Mouse (Mus musculus) CD4-positive helper T cell, adult 2 months (primary cell): ENCODE measurements around the gene Ddx54.

ENCODE experiments used
- DNase-seq: peaks from one replicate; pipeline ENCODE4 v3.0.0-alpha.2; 2012; ENCODE audit warnings: low read depth, missing footprints, low spot score

Gene Ddx54

DNA sequence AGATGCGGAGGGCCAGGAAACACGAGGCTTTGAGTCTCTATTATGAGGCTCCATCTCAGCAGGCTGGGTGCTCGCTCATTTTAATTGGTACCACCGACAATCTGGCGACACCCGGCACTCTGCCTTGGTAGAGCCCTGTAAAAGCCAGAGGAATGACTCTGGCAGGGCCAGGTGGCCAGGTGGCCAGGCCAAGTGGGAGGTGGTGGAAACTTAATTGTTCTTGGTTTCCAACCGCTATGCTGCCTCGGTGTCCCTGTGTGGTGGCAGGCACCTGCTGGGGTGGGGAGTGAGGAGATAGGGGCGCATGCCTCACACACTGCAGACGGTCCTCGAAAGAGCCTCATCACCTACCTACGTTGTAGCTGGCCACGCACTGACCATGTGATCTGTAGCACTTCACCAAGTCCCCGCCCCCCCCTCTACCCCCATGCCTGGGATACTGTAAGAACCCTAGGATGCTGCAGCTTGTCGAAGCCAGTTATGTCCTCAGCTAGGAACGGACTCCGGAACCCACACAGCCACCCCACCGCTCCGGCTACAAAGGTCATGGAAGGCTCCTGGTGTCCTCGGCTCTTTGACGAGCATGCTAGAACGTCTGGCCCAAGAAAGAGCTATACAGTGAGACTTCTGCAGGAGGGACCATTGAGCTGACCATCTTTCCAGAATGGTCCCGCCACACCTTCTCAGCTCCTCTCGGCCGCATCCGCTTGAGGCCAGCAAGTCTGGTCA lies 32.5 kb upstream of the Ddx54 start:
- no peak for DNase-seq

DNA sequence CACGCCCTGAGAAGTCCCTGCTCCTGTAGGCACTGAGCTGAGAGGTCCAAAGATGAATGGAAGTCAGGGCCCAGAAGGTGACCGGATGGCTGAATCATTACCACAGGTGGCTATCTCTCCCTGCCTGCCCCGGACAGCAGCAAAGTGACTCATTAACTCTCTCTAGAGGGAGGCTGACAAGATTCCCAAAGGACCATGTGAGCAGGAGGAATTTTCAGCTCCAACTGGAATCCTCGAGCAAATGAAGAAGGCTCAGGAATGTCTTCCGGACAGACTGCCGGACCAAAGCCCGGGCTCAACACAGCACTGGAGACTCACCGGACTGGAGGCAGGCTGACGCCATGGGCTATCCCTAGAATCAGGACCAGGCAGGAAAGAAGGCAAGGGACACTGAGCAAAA lies 30.5 kb upstream of the Ddx54 start:
- DNase-seq = no peak

DNA sequence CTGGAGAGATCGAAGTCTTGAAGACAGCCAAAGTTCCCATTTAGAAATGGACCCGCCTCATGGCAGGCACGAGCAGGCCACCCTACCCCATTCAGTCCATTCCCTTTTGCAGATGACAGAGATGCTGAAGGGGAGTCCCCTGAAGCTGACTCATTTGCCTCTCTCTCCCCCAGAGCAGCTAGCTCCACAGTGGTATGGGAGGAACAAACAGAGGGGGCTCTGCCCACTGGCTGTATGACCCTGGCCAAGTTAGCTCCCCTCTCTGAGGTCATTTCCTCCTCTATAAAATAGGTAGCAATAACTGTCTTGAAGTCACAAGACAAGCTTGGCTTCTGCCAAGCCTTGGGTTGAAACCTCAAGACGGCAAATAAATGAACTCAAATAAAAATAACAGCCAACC lies 29.0 kb upstream of the Ddx54 start:
- no peak for DNase-seq

DNA sequence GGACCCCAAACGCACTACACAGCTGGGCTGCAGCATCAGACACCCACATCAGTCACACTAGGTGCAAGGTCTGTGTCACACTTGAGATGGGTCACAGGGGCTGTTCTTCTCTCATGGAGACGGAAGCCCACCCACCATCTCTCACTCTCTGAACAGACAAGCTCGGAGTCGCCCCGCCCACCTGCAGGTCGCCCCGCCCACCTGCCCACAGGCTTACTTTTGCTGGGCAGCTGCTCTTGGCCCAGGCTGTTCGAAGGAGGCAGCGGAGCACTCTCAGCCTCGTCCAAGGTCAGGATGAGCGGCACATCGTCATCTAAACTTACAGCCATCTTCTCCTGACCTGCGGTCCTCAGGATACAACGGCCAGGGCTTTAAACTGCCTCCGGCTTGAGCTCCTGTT lies 27.6 kb upstream of the Ddx54 start:
- no peak for DNase-seq

DNA sequence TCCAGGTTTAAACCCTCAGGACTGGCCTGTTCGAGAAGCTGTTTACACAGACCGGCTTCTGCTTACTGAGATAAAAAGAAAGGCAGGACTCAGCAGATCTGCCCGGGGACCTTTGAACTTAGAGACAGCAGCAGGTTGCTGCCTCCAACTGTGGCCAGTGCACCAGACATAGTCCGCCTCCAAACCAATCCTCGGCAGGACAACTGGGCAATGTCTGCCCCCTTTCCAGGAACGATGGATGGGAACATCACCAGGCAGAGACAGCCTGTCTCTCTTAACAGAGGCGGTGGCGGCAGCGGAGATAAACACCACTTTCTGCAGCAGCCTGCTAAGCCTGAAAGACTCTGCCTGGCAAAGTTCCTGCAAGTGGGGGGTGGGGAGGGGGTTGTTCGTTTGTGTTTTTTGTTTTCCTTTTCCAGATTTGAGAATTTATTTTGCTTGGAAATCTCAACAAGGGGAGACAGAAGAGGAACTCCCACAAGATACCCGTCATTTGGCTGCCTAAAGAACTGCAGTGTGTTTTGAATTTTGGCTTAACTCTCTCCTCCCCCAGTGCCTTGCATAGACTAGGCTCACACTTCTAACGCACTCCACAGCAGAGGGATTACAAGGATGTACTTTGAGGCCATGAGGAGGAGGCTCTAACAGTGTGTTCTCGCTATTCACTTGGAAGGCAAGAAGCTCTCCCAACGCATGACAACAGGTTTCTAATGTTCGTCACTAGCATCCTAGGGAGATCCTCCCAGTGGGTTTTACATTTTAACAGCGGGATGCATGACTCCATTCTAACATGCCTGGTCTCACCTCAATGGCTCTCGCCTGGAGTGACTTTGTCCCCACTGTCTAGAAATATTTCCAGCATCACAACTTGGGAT lies 25.6 kb upstream of the Ddx54 start:
- no peak for DNase-seq

DNA sequence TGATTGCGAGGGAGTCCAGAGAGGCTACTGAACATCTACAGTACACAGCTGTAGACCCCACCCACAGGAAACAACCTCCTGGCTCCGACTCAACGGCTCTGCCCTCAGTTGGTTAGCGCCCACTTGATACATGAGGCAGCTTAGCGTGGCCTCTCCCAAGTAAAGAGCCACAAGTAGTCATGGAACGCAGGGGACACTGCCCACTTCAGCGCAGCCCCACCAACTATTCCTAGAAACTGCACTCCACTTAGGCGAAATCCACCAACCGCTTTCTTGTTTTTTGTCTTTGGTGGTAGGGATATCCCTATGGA lies 25.0 kb upstream of the Ddx54 start:
- DNase-seq = peak; percentile 61

DNA sequence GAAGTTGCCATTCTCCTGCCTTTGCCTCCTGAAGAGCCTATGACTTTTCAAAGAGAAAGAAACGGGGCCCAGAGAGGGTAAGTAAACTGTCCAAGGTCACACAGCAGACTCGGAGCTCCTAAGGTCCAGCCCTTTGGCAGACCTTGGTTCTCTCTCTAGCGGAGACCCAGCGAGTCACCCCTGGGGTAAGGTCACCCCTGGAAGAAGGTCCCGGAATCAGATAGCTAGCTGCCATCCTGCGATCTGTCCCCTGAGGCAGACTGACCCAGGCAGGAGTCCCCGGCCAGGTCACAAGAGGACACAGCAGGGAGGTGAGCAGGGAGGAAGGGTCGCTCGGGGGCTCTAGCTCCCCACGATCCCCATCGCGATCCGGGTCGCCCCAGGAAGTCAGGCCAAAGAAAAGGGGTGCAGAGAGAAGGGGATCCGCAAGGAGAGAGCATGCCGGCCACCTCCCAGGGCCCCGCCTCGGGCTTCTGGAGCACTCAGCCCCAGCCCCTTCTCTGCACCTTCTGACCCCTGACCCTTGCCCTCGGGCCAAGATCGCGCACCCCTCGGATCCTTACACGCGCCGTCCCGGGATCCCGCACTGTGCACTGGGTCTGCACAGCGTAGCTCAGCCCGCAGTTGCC lies 24.5 kb upstream of the Ddx54 start:
- DNase-seq = no peak

DNA sequence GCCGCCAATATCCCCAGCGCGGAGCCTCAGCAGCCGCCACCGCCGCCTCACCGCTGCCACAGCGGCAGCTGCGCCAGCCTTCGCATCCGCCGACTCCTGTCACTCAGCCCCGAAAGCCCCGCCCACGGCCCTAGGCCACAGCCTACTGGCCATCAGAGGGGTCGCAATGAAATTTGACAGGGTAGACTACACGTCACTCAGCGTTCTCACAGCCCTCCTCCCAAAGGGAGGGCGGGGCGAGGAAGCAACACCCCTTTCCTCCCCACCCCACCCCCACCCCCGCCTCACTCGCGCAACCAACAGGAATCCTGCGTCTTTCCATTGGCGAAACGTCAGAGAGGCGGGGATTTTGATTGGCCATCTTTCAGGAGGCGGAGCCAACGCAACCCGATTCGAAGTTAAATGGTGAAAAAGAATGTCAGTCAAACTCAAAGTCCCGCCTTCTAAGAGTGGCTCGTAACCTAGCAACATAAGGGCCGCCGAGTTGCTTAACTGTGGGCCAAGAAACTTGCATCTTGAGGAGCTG lies 23.9 kb upstream of the Ddx54 start, which contains the start of the genes Tpcn1 and Iqcd:
Tpcn1 (minus strand) TSS at position 105 of the 526 bp plus-strand sequence.
Iqcd (plus strand) TSS at position 448 of the 526 bp plus-strand sequence.
- peak; percentile 99 for DNase-seq

DNA sequence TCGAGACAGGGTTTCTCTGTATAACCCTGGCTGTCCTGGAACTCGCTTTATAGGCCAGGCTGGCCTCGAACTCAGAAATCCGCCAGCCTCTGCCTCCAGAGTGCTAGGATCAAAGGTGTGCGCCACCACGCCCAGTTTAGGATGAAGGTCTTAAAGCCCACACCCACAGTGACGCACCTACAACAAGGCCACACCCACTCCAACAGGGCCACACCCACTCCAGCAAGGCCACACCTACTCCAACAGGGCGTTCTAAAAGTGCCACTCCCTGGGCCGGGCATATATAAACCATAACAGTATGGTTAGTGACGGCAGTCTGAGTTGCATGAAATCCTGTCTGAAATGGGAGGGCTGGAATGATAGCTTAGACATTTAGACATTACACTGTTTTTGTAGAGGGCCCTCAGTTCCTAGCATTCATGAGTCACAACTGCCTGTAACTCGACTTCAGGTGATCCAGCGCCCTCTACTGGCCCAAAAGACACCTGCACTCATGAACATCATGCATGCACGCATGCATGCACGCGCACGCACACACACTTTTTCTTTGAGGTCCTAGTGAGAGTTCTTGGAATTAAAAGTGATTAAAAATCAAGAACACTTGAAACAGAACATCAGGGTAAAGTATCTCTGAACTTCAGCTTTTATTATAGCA lies 22.1 kb upstream of the Ddx54 start:
- DNase-seq = peak; percentile 71

DNA sequence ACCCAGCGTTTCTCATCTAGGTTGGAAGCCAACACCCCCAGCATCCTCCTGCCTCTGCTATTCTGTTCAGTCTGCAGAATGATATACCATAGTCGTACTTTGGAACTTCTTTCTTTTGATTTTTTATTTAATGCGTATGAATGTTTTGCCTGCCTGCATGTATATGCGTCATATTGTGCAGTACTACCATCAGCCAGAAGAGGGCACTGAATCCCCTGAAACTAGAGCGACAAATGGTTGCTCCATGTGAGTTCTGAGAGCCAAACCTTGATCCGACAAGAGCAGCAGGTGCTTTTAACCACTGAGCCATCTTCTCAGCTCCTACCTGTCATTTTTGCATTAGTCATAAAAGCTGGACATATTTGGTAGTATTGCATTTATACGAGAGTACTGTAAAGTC lies 20.4 kb upstream of the Ddx54 start:
- no peak for DNase-seq

DNA sequence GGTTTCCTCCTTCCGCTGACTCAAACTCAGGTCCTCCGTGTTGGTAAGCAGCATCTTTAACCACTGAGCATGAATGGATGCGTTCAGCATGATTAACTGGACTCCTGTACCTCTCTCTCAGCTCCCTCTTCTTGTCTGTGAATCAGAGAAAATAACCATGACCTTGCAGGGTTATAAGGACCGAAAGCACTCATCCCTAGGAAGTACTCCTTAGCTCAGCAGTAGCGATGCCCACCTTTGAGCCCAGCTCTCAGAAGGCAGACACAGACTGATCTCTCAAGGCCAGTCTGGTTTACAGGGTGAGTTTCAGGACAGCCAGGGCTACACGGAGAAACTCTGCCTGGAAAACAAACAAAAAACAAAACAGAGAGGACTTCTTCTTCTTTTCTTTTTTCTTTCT lies 18.1 kb upstream of the Ddx54 start:
- no peak for DNase-seq

DNA sequence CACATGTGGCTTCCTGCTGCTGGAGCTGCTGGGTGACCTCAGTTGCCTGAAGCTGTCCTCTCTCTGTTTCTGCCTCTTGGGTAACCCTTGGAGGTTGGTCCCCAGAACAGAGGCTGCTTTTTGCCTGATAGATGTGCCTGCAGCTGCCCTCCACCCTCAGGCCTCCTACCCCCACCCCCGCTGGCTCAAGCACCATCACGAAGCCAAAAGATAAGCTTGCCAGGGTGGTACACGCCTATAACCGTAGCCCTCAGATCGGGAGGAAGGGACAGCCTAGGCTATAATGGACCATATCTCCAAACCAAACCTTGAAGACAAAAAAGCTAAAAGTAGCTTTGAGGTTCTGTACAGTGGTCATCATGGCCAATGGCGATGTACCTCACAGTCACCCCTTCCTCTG lies 12.9 kb upstream of the Ddx54 start:
- DNase-seq = no peak

DNA sequence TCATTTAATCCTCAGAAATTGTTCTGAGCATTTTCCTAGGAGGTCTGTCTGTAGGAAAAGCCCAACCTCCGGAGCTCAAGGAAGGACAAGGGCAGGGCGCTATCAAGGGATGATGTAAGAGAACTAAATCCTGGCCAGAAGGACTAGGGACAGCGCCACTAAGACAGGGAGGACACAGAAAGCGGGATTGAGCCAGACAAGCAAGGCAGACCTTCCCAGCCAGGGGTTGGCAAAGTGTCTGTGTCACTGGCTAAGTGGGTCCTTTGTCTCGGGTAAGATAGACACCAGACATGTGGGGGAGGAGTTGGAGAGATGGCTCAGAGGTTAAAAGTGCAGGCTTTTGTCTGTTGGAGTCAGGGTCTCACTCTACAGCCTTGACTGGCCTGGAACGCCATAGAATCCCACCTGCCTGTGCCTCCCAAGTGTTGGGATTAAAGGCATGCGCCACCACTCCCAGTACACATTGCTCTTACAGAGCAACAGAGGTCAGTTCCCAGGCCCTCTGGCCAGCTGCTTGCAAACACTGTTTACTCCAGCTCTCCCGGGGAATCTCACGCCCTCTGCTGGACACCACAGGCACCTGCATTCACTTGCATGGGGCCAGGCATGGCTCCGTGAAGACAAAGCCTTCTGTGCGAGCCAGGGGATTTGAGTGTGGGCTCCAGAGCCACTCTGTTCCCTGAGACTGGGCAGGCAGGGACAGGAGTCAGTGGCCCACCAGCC lies 11.4 kb upstream of the Ddx54 start:
- DNase-seq = no peak

DNA sequence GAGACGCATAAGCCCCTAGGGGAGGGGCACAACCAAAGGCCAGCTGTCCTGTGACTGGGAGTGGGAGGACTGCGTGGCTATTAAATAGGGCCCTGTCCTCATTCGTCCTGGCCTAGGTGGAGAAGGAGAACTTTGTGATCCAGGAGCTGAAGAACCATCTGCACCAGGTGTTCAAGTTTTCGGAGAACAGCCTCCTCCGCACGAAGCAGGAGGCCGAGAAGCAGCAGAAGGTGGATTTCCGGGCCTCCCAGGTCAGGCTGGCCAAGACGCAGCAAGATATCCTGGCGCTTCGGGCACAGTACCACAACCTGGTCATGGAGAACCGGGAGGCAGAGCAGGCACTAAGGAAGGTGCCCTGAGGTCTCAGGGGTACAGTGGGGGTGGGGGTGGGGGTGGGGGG lies 10.3 kb upstream of the Ddx54 start:
- no peak for DNase-seq

DNA sequence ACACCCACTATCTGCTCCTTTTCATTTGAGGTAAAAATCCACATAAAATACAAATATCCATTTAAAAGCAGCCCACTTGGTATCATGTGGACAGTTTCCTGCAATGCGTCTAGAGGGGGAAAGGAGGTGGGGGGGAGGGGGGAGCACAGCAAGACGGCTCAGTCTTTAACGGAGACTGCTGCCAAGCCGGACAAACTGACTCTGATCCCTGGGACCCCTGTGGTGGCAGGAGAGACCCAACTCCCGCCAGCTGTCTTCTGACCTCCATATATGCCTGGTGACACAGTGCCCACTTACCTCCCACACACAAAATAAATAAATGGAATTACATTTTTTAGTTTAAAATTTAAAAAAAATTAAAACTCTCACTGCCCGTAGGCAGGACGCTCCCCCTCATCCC lies 9.0 kb upstream of the Ddx54 start:
- no peak for DNase-seq

DNA sequence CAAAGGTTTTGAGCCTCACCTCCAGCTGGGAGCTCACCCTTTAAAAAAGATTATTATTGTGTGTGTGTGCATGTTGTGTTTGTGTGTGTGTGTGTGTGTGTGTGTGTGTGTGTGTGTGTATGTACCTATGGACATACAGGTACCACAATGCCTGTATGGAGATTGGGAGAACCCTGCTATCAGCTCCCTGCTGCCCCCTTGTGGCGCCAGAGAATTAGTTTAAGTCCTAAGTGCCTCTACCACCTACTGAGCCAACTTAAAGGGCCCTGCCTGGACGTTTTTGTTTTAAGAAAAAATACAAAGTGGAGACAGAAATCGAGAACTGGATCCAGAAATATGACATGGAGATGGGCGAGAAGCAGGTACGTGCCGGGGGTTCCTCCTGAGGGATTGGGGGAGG lies 7.7 kb upstream of the Ddx54 start:
- DNase-seq = peak; percentile 83

DNA sequence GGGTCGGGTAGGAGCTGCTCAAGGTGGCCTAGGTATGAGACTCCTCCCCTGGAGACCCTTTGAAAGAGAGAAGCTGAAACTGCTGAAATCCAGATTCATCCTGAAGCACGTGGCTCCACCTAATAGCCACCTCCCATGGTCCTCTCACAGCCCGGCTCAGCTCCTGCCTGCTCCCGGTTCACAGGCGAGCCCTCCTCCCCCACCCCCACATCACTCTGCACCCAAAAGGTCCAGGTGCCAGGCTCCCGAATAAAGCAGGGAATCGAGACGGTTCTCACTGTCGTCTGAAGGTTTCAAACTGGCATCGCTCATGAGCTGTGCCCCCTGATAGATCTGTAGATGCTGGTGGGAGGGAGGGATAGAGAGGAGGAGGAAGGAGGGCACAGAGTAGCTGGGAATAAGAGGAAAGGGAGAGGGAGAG lies 7.3 kb upstream of the Ddx54 start:
- no peak for DNase-seq

DNA sequence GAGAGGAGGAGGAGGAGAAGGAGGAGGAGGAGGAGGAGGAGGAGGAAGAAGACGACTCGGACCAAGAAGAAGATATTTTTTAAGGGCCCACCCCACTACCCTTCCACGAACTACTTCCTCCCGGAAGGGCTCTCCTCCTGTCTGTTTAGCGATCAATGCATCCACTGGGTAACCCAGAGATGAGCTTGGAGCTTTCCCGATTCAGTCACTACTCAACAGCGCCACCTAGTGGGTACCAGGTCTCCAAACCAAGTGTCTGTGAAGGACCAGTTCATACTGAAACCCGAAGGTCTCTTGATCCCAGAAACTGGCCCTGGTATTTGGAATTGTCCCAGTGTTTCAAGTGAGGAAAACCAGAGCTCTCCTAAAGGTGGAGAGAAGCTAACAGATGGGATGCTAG lies 6.9 kb upstream of the Ddx54 start:
- peak; percentile 87 for DNase-seq

DNA sequence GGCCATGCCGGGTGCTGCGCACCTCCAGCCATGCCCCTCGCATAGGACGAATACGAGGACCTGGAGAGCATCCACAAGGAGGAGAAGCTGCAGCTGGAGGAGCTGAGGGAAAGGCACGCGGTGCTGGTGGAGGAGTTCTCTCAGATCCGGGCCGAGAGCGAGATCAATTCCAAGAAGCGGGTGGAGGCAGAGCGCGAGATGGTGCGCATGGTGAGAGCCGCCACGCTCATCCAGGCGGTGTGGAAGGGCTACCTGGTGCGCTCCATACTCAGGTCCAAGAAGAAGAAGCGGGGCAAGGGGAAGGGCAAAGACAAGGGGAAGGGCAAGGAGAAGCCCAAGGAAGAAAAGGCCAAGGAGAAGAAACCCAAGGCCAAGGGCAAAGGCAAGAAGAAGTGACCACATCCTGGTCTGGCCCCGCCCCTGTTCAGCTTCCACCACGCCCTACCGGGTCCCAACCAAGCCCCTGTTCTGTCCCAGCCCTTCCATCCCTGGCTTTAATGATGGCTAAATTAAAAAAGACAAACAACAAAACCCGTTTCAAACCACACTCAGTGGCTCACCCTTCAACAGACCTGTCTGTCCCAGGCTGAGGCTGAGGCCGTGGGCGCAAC lies 5.8 kb upstream of the Ddx54 start:
- no peak for DNase-seq

DNA sequence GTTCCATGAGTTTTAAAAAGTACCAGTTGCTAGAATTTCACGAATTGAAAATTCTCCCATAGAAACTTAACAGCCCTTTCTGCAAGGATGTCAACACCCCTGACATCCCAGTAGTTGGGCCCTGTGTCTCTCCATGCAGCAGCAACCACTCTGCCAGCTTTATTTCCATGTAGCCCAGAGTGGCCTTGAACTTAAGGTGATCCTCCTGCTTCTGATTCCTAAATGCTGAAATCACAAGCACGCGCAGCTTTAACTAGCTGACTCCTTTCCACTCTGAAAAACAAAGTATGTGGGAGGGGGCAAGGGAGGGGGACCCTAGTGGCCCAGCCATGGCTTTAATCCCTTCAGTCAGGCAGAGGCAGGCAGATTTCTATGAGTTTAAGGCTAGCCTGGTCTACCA lies 5.2 kb upstream of the Ddx54 start:
- DNase-seq = no peak
